Mouse (Mus musculus) forebrain, embryonic 15.5 days (tissue): ENCODE results near the gene Senp8. TPM values are rescaled to one million over a fixed set of nuclear protein-coding genes. Genes with fewer than 3 reads are reported as not detected.

Experiments used
- polyA plus RNA-seq: library from polyadenylated mRNA; unstranded; fragments of >200 nt; fragmentation: Nextera tagmentation; extraction: Ambion mirVana; gene quantifications from 2 replicates; pipeline ENCODE4 v1.2.1, GENCODE M21; 2015

Senp8 gene
- polyA plus RNA-seq, 1 experiment from 2014 or later: 11.1 TPM

Other genes with a start within 250 kb of the Senp8 start
- 47.5 and 53.0 TPM in 2 replicates for gene Hexa, start 211.2 kb downstream of the Senp8 start, polyA plus RNA-seq
- gene Tmem202, start 210.9 kb downstream of the Senp8 start, polyA plus RNA-seq: 0.47 and 0.74 TPM in 2 replicates
- 24.6 and 34.3 TPM in 2 replicates for gene Celf6, start 172.8 kb downstream of the Senp8 start, polyA plus RNA-seq
- 188 and 191 TPM in 2 replicates for gene Parp6, start 133.4 kb downstream of the Senp8 start, polyA plus RNA-seq
- gene Pkm, start 94.3 kb downstream of the Senp8 start, polyA plus RNA-seq: 1,184 and 1,237 TPM in 2 replicates
- 3.4 and 4.0 TPM in 2 replicates for gene Gramd2, start 70.6 kb downstream of the Senp8 start, polyA plus RNA-seq
- 22.7 and 25.5 TPM in 2 replicates for gene Myo9a, start 186 bp upstream of the Senp8 start, polyA plus RNA-seq
- gene Nr2e3, start 209.9 kb upstream of the Senp8 start, polyA plus RNA-seq: not detected in 2 replicates